Mouse (Mus musculus): ENCODE measurements around the gene Tsg101. TPM values are rescaled to one million over a fixed set of nuclear protein-coding genes. Genes with fewer than 3 reads are reported as not detected.

Gene Tsg101
- 126 TPM for polyA plus RNA-seq (2014; fragmentation: Illumina TruSeq; extraction: RNeasy Lipid Tissue Mini Kit (QIAGEN cat#74804); ENCODE audit: low read depth, low replicate concordance)

GRCm38 (mm10) chr7:46919551-46920176 is at the start of gene Tsg101:
TSS of gene Tsg101 (minus strand) at chr7:46919969.

GRCm38 (mm10) chr7:46957831-46958691 is 38.3 kb upstream of the Tsg101 start, which contains the start of gene Uevld:
TSS of gene Uevld (minus strand) at chr7:46958527.

GRCm38 (mm10) chr7:46860996-46861395 is 58.8 kb downstream of the Tsg101 start, which contains the start of gene Ldhc:
TSS of gene Ldhc (plus strand) at chr7:46861203.

GRCm38 (mm10) chr7:46840787-46841525 is 78.8 kb downstream of the Tsg101 start, which contains the start of gene Ldha:
TSS of gene Ldha (plus strand) at chr7:46841475.

Other genes with a start within 250 kb of the Tsg101 start
- gene Tph1, start 247.4 kb downstream of the Tsg101 start, polyA plus RNA-seq (2014; fragmentation: Illumina TruSeq; extraction: RNeasy Lipid Tissue Mini Kit (QIAGEN cat#74804); ENCODE audit: low read depth, low replicate concordance) = not detected
- gene Saal1, start 209.3 kb downstream of the Tsg101 start, polyA plus RNA-seq (2014; fragmentation: Illumina TruSeq; extraction: RNeasy Lipid Tissue Mini Kit (QIAGEN cat#74804); ENCODE audit: low read depth, low replicate concordance) = 1.7 TPM
- 2.5 TPM for gene Saa3, start 204.3 kb downstream of the Tsg101 start, polyA plus RNA-seq (2014; fragmentation: Illumina TruSeq; extraction: RNeasy Lipid Tissue Mini Kit (QIAGEN cat#74804); ENCODE audit: low read depth, low replicate concordance)
- 131 TPM for gene Saa4, start 187.4 kb downstream of the Tsg101 start, polyA plus RNA-seq (2014; fragmentation: Illumina TruSeq; extraction: RNeasy Lipid Tissue Mini Kit (QIAGEN cat#74804); ENCODE audit: low read depth, low replicate concordance)
- 34.8 TPM for gene Saa1, start 177.0 kb downstream of the Tsg101 start, polyA plus RNA-seq (2014; fragmentation: Illumina TruSeq; extraction: RNeasy Lipid Tissue Mini Kit (QIAGEN cat#74804); ENCODE audit: low read depth, low replicate concordance)
- 15.8 TPM for gene Saa2, start 168.2 kb downstream of the Tsg101 start, polyA plus RNA-seq (2014; fragmentation: Illumina TruSeq; extraction: RNeasy Lipid Tissue Mini Kit (QIAGEN cat#74804); ENCODE audit: low read depth, low replicate concordance)
- 10.3 TPM for gene Hps5, start 123.9 kb downstream of the Tsg101 start, polyA plus RNA-seq (2014; fragmentation: Illumina TruSeq; extraction: RNeasy Lipid Tissue Mini Kit (QIAGEN cat#74804); ENCODE audit: low read depth, low replicate concordance)
- gene Gtf2h1, start 123.9 kb downstream of the Tsg101 start, polyA plus RNA-seq (2014; fragmentation: Illumina TruSeq; extraction: RNeasy Lipid Tissue Mini Kit (QIAGEN cat#74804); ENCODE audit: low read depth, low replicate concordance) = 45.7 TPM
- 219 TPM for gene Ldha, start 78.5 kb downstream of the Tsg101 start, polyA plus RNA-seq (2014; fragmentation: Illumina TruSeq; extraction: RNeasy Lipid Tissue Mini Kit (QIAGEN cat#74804); ENCODE audit: low read depth, low replicate concordance)
- gene Ldhc, start 58.8 kb downstream of the Tsg101 start, polyA plus RNA-seq (2014; fragmentation: Illumina TruSeq; extraction: RNeasy Lipid Tissue Mini Kit (QIAGEN cat#74804); ENCODE audit: low read depth, low replicate concordance) = not detected
- gene Uevld, start 38.6 kb upstream of the Tsg101 start, polyA plus RNA-seq (2014; fragmentation: Illumina TruSeq; extraction: RNeasy Lipid Tissue Mini Kit (QIAGEN cat#74804); ENCODE audit: low read depth, low replicate concordance) = 13.9 TPM
- gene Gm9999, start 63.6 kb upstream of the Tsg101 start, polyA plus RNA-seq (2014; fragmentation: Illumina TruSeq; extraction: RNeasy Lipid Tissue Mini Kit (QIAGEN cat#74804); ENCODE audit: low read depth, low replicate concordance) = not detected
- 14.2 TPM for gene Spty2d1, start 88.4 kb upstream of the Tsg101 start, polyA plus RNA-seq (2014; fragmentation: Illumina TruSeq; extraction: RNeasy Lipid Tissue Mini Kit (QIAGEN cat#74804); ENCODE audit: low read depth, low replicate concordance)
- gene Tmem86a, start 130.6 kb upstream of the Tsg101 start, polyA plus RNA-seq (2014; fragmentation: Illumina TruSeq; extraction: RNeasy Lipid Tissue Mini Kit (QIAGEN cat#74804); ENCODE audit: low read depth, low replicate concordance) = 1.2 TPM
- gene Ptpn5, start 213.7 kb upstream of the Tsg101 start, polyA plus RNA-seq (2014; fragmentation: Illumina TruSeq; extraction: RNeasy Lipid Tissue Mini Kit (QIAGEN cat#74804); ENCODE audit: low read depth, low replicate concordance) = not detected

Data from liver, adult 10 weeks (tissue).